Mouse (Mus musculus) neural tube, embryonic 11.5 days (tissue): ENCODE measurements around the gene Gck. TPM values are rescaled to one million over a fixed set of nuclear protein-coding genes. Genes with fewer than 3 reads are reported as not detected.
A peak's percentile ranks its signal among the peaks of the same experiment; 100 is the strongest.

ENCODE experiments used
- ATAC-seq: fragments of 200-750 bp; cut with Nextera tagmentation; 2 replicates; pipeline ENCODE4 v1.8.0; 2017; ENCODE audit warnings: moderate number of reproducible peaks, mild to moderate bottlenecking, moderate TSS enrichment, moderate library complexity; ENCODE audit not compliant: insufficient read depth, low FRiP score, low TSS enrichment
- DNase-seq: peaks from one replicate; pipeline ENCODE4 v3.0.0-alpha.2; 2015; ENCODE audit warnings: low spot score
- H3K27ac ChIP-seq: fragments of 300-500 bp; sonication (generic); 2 replicates; pipeline ENCODE4 v1.5.1; 2014; ENCODE audit warnings: low read depth, mild to moderate bottlenecking, low read length
- H3K27me3 ChIP-seq: fragments of 300-500 bp; sonication (generic); 2 replicates; pipeline ENCODE4 v1.6.1; 2014; ENCODE audit warnings: mild to moderate bottlenecking, low read length, mixed read lengths; ENCODE audit not compliant: control insufficient read depth, insufficient read depth
- H3K36me3 ChIP-seq: fragments of 300-500 bp; sonication (generic); 2 replicates; pipeline ENCODE4 v1.6.1; 2014; ENCODE audit warnings: mild to moderate bottlenecking, low read length, moderate library complexity, mixed read lengths; ENCODE audit not compliant: control insufficient read depth, insufficient read depth
- H3K4me1 ChIP-seq: fragments of 300-500 bp; sonication (generic); 2 replicates; pipeline ENCODE4 v1.6.1; 2014; ENCODE audit warnings: low read length, mixed read lengths; ENCODE audit not compliant: control insufficient read depth, insufficient read depth
- H3K4me2 ChIP-seq: fragments of 300-500 bp; sonication (generic); 2 replicates; pipeline ENCODE4 v1.6.1; 2014; ENCODE audit warnings: low read depth, mild to moderate bottlenecking, moderate library complexity
- H3K4me3 ChIP-seq: fragments of 300-500 bp; sonication (generic); 2 replicates; pipeline ENCODE4 v1.5.1; 2014; ENCODE audit warnings: low read depth, low read length
- H3K9ac ChIP-seq: fragments of 300-500 bp; sonication (generic); 2 replicates; pipeline ENCODE4 v1.6.1; 2014; ENCODE audit warnings: mild to moderate bottlenecking, low read length
- H3K9me3 ChIP-seq: fragments of 300-500 bp; sonication (generic); 2 replicates; pipeline ENCODE4 v1.6.1; 2016; ENCODE audit warnings: low read length; ENCODE audit not compliant: control insufficient read depth
- WGBS: fragments of 180-500 bp; shearing (Covaris S2); extraction: QIAGEN DNeasy Blood & Tissue Kit; methylation state at CpG from one replicate; pipeline ENCODE4 v1.1.7; 2014; 5-methylcytosine and 5-hydroxymethylcytosine counted together
- polyA plus RNA-seq: library from polyadenylated mRNA; unstranded; fragments of >200 nt; fragmentation: Nextera tagmentation; extraction: Ambion mirVana; gene quantifications from 2 replicates; pipeline ENCODE4 v1.2.1, GENCODE M21; 2014

Gene Gck
- polyA plus RNA-seq, 1 experiment from 2014 or later, result 0.88 TPM

DNA sequence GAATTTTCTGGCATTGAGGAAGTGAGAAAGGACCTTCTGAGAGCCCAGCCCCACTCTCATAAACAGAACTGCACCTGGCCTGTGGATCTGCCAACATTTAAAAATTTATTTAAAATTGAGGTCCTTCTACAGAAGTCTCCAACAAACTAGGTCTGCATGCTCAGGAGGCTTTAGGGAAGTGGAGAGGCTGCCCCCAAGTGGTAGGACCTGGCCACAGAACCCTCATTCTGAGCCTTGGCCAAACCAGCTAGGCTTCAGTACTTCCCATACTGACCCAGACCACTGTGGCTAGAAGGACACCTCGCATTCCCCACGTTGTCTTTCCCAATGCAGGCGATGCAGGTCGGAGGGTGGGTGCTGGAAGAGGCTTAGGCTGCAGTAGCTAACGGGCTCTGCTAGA is 37.2 kb downstream of the Gck start:
- H3K27ac ChIP-seq, result no peak overlapping the region
- peak; percentile 69 for DNase-seq
- H3K36me3 ChIP-seq, result no peaks in the 10 kb centered on the region
- WGBS, result 32% methylated on average over 5 of the region's 5 CpGs
- no peak overlapping the region for H3K9ac ChIP-seq
- H3K4me3 ChIP-seq, result no peak overlapping the region
- no peaks in the 10 kb centered on the region for H3K9me3 ChIP-seq
- H3K4me1 ChIP-seq, result no peaks in the 10 kb centered on the region
- H3K4me2 ChIP-seq, result no peak overlapping the region
- no peak for ATAC-seq
- H3K27me3 ChIP-seq, result no peaks in the 10 kb centered on the region

DNA sequence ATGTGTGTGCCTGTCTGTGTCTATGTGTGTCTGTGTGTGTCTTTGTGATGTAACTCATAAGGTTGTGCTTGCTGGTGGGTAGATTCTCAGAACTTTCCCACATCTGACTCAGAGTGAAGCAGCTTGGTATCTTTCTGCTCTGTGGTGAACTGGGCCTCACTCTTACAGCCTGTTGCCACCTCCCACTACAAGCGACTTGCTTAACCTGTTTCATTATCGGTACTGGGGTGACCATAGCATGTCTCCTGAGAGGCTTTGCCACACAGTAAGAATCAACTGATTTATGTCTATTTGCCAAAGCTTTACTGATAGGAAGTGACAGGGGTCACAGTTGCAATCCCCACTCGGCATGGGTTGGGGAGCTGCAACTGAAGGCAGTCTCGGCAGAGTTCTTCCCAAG is 41.2 kb downstream of the Gck start:
- H3K4me3 ChIP-seq, result no peak overlapping the region
- no peaks in the 10 kb centered on the region for H3K27me3 ChIP-seq
- no peak overlapping the region for H3K27ac ChIP-seq
- H3K9ac ChIP-seq, result no peak overlapping the region
- H3K36me3 ChIP-seq, result no peaks in the 10 kb centered on the region
- H3K4me1 ChIP-seq, result no peaks in the 10 kb centered on the region
- H3K4me2 ChIP-seq, result no peak overlapping the region
- H3K9me3 ChIP-seq, result no peaks in the 10 kb centered on the region
- WGBS, result 87% methylated on average over 4 of the region's 4 CpGs
- ATAC-seq, result no peak
- no peak for DNase-seq

DNA sequence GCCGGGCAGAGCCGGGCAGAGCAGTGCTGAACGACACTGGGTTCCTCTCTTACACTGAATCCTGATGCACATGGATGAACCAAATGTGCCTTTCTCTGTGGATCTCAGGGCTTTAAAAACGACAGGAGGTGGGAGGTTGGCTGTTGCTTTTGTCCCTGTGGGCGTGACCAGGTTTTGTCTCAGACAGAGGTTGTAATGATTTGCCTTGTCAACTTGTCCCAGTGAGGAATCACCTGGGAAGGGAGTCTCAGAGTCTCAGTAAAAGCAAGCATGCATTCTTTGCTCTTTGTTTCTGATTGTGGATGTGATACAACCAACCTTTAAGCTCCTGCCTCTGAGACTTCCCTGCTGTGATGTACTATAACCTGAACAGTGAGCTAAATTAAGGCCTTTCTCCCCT is 42.8 kb downstream of the Gck start:
- WGBS, result 35% methylated on average over 5 of the region's 5 CpGs
- Histone ChIP-seq H3K36me3 (no peaks in the 10 kb centered on the region), H3K9me3 (no peaks in the 10 kb centered on the region), H3K4me2 (no peak overlapping the region), H3K4me1 (peaks cover 4% of the 10 kb centered on the region; the same call in 1 of the 2 replicates), H3K4me3 (no peak overlapping the region), H3K27me3 (no peaks in the 10 kb centered on the region), H3K9ac (no peak overlapping the region), H3K27ac (no peak overlapping the region)
- no peak for ATAC-seq
- DNase-seq, result no peak

DNA sequence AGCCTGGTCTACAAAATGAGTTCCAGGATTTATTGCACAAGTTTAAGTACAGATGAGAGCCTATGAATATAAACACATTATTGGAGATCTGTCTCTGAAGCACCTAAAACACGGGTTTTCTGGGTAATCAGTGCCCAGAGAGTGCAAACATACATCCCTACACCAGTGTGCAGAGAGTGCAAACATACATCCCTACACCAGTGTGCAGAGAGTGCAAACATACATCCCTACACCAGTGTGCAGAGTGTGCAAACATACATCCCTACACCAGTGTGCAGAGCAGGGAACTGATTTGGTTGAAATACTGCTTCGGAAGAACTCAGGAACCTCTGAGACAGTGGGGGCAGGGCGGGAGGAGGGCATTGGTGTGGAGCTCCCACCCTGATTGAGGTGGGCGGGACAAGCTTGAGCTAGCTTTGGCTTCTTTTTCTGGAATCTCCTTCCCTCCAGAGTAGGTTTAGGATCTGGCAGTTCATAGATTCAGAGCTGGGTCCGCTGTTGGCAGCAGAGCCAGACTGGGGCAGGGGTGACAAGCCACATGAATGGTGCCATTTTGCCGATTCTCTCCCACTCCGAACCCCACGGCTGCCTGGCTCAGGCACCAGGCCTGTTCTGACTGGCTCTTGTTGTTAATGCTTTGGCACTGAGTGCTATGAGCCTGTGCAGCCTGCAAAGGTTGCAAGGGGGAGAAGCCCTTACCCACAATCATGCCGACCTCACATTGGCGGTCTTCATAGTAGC is 43.9 kb downstream of the Gck start:
- H3K4me1 ChIP-seq, result peaks cover 13% of the 10 kb centered on the region
- H3K9me3 ChIP-seq, result no peaks in the 10 kb centered on the region
- H3K27me3 ChIP-seq, result no peaks in the 10 kb centered on the region
- DNase-seq, result no peak
- no peak for ATAC-seq
- H3K36me3 ChIP-seq, result no peaks in the 10 kb centered on the region
- no peak overlapping the region for H3K4me2 ChIP-seq
- no peak overlapping the region for H3K4me3 ChIP-seq
- no peak overlapping the region for H3K9ac ChIP-seq
- no peak overlapping the region for H3K27ac ChIP-seq
- 85% methylated on average over 10 of the region's 10 CpGs for WGBS

DNA sequence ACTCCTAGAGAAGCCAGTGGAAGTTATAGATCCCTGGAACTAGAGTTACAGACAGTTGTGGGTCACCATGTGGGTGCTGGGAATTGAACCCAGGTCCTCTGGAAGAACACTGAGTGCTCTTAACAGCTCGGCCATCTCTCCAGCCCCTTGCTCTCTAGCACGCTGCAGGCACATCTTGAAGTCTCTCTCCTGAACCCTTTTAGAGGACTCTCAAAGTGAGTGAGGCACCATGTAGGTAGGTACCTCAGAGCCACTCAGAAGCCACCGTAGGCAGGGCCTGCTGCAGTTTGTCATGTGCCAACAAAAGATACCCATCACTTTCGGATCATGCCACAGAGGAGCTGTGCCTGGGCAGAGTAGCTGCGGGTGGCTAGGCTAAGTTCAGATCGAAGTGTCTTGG is 45.0 kb downstream of the Gck start:
- H3K4me1 ChIP-seq, result peaks cover 13% of the 10 kb centered on the region
- WGBS, result 94% methylated on average over 6 of the region's 6 CpGs
- H3K9me3 ChIP-seq, result no peaks in the 10 kb centered on the region
- no peak overlapping the region for H3K4me2 ChIP-seq
- no peak overlapping the region for H3K27ac ChIP-seq
- no peak for ATAC-seq
- no peaks in the 10 kb centered on the region for H3K36me3 ChIP-seq
- no peak overlapping the region for H3K9ac ChIP-seq
- no peak overlapping the region for H3K4me3 ChIP-seq
- no peak for DNase-seq
- H3K27me3 ChIP-seq, result no peaks in the 10 kb centered on the region

DNA sequence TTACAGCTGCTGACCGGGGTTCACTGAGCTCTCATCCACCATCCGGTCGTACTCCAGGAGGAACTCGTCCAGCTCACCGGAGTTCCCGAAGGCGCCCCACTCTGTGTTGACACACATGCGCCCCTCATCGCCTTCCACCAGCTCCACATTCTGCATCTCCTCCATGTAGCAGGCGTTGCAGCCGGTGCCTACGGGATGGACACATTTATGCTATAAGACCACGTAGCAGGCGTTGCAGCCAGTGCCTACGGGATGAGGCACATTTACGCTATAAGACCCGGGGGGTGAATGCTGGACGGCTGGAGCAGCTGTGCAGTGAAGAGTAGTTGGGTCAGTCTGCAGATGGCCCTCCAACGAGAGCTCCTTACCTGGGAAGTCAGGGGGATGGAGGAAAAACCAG is 45.5 kb downstream of the Gck start:
- WGBS, result 86% methylated on average over 19 of the region's 19 CpGs
- H3K9ac ChIP-seq, result no peak overlapping the region
- no peaks in the 10 kb centered on the region for H3K36me3 ChIP-seq
- H3K4me1 ChIP-seq, result peaks cover 13% of the 10 kb centered on the region
- no peak overlapping the region for H3K27ac ChIP-seq
- ATAC-seq, result no peak
- no peak for DNase-seq
- H3K4me2 ChIP-seq, result no peak overlapping the region
- H3K9me3 ChIP-seq, result no peaks in the 10 kb centered on the region
- H3K4me3 ChIP-seq, result no peak overlapping the region
- H3K27me3 ChIP-seq, result no peaks in the 10 kb centered on the region

DNA sequence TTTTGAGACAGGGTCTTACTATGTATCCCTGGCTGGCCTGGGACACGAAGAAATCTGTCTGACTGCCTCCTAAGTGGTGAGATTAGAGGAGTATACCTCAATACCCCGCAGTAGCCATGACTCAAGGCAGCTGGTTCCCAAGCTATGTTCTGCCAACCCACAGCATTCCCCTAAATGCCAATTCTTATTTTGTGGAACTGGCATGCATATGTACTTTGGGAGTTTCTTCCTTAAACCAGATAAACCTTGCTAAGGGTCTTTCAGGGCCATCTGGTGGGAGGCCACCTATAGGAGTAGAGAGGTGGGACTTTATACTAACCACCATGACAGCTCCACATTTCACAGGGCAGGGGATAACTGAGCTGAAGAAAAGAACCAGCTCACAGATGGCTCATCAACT is 46.0 kb downstream of the Gck start:
- 96% methylated on average over 2 of the region's 2 CpGs for WGBS
- H3K9ac ChIP-seq, result no peak overlapping the region
- no peak overlapping the region for H3K27ac ChIP-seq
- no peak overlapping the region for H3K4me3 ChIP-seq
- DNase-seq (no peak), ATAC-seq (no peak; the same call in 1 of the 2 replicates)
- no peaks in the 10 kb centered on the region for H3K27me3 ChIP-seq
- H3K9me3 ChIP-seq, result no peaks in the 10 kb centered on the region
- peaks cover 13% of the 10 kb centered on the region for H3K4me1 ChIP-seq
- no peak overlapping the region for H3K4me2 ChIP-seq
- H3K36me3 ChIP-seq, result no peaks in the 10 kb centered on the region

DNA sequence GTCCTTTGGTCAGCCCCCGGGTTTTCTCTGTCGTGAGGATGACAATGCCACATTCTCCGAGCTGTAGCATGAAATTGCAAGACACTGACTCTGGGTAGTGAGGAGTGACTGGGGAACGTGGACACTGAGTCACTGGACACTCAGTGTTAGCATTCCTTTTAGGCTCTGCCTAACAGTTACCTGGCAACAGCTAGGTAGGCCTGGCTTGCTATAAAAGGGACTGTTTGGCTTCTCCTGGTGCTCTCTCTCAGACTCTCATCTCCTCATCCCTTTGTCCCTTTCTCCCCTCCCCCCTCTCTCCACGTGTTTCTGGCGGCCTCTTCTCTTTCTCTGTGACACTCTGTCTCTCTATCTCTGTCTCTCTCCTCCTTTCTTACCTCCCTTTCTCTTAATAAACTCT is 47.5 kb downstream of the Gck start:
- H3K9ac ChIP-seq, result peak overlapping the region; percentile 55
- H3K4me2 ChIP-seq, result peak overlapping the region; percentile 54
- H3K9me3 ChIP-seq, result no peaks in the 10 kb centered on the region
- no peak for ATAC-seq
- H3K4me1 ChIP-seq, result peaks cover 19% of the 10 kb centered on the region
- peak overlapping the region; percentile 31; the same call in 1 of the 2 replicates for H3K4me3 ChIP-seq
- under 1% methylated on average over 6 of the region's 6 CpGs for WGBS
- H3K36me3 ChIP-seq, result no peaks in the 10 kb centered on the region
- DNase-seq, result no peak
- H3K27me3 ChIP-seq, result 0 out of 2 replicates have a peak, but pooled peaks cover 4% of the 10 kb centered on the region
- peak overlapping the region; percentile 60; the same call in 1 of the 2 replicates for H3K27ac ChIP-seq

DNA sequence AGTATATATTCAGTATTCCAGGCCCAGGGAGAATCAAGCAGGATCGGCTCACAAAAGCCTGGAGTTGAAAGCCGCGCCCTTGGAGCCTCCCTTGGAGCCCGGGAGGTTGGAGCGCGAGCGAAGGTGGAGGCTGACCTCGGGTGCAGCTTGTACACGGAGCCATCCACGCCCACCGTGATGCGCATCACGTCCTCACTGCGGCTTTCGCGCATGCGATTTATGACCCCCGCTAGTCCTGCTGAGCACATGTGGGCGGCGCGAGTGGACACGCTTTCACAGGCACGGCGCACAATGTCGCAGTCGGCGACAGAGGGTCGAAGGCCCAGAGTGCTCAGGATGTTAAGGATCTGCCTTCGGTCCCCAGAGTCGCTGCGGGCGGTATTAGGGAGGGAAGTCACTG is 47.9 kb downstream of the Gck start:
- DNase-seq (peak; percentile 84), ATAC-seq (peak; percentile 75)
- Histone ChIP-seq H3K4me2 (peak overlapping the region; percentile 54), H3K4me3 (peak overlapping the region; percentile 31), H3K36me3 (no peaks in the 10 kb centered on the region), H3K4me1 (peaks cover 23% of the 10 kb centered on the region), H3K27me3 (0 out of 2 replicates have a peak, but pooled peaks cover 4% of the 10 kb centered on the region), H3K9ac (peak overlapping the region; percentile 55), H3K9me3 (no peaks in the 10 kb centered on the region), H3K27ac (peak overlapping the region; percentile 60)
- under 1% methylated on average over 32 of the region's 32 CpGs for WGBS
